Mouse (Mus musculus) induced T-regulatory cell, adult 2 months (primary cell): ENCODE results near the gene Olfr850.

Source experiments
- DNase-seq: peaks from one replicate; pipeline ENCODE4 v3.0.0-alpha.2; 2012; ENCODE audit warnings: low read depth

Gene Olfr850

GRCm38 (mm10) chr9:19478148-19478547 lies at the start of gene Olfr850:
TSS of gene Olfr850 (minus strand) at chr9:19478248.
- no peak for DNase-seq

DNA sequence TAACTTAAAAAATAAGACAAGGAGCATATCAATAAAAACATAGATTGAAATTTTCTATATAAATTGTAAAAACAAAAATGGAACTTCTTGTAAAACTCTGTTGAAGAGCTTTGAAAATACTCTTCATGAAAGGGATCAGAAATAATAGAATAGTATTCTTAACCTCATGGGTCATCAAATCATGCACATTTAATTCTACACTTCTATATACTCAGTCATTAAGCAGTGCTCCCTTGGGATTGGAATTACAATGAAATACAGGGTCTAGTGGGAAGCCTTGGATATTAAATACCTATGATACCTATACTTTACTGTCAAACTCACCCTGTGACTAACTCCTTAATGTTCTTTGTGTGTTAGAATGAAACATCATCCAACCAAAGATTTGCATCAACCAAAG lies 14.9 kb upstream of the Olfr850 start, which contains the start of gene Olfr851:
Olfr851 (plus strand) TSS at position 301 of the 400 bp plus-strand sequence.
- no peak for DNase-seq

GRCm38 (mm10) chr9:19439966-19440365 lies 38.1 kb downstream of the Olfr850 start, which contains the start of gene Olfr849:
TSS of gene Olfr849 (plus strand) at chr9:19440266.
- no peak for DNase-seq
